Mouse (Mus musculus) hindbrain, postnatal 0 days (tissue): Measurements from ENCODE around the gene Gm20605. TPM values are rescaled to one million over a fixed set of nuclear protein-coding genes. Genes with fewer than 3 reads are reported as not detected.

Experiments
- ATAC-seq: fragments of 200-750 bp; cut with Nextera tagmentation; 2 replicates; pipeline ENCODE4 v1.8.0; 2017; ENCODE audit warnings: mild to moderate bottlenecking, moderate TSS enrichment, moderate library complexity
- DNase-seq: peaks from one replicate; pipeline ENCODE4 v3.0.0-alpha.2; 2015; ENCODE audit warnings: low spot score
- H3K27ac ChIP-seq: fragments of 300-500 bp; sonication (generic); 2 replicates; pipeline ENCODE4 v1.5.1; 2014; ENCODE audit warnings: mild to moderate bottlenecking
- H3K27me3 ChIP-seq: fragments of 300-500 bp; sonication (generic); 2 replicates; pipeline ENCODE4 v1.6.1; 2014; ENCODE audit warnings: low read length, mixed read lengths; ENCODE audit not compliant: insufficient read depth
- H3K36me3 ChIP-seq: fragments of 300-500 bp; sonication (generic); 2 replicates; pipeline ENCODE4 v1.6.1; 2014; ENCODE audit warnings: low read length, mixed read lengths; ENCODE audit not compliant: insufficient read depth
- H3K4me1 ChIP-seq: fragments of 300-500 bp; sonication (generic); 2 replicates; pipeline ENCODE4 v1.6.1; 2014; ENCODE audit warnings: antibody characterized with exemption, low read length, mixed read lengths; ENCODE audit not compliant: insufficient read depth
- H3K4me2 ChIP-seq: fragments of 300-500 bp; sonication (generic); 2 replicates; pipeline ENCODE4 v1.6.1; 2014; ENCODE audit warnings: low read depth, mild to moderate bottlenecking, low read length, moderate library complexity, mixed read lengths
- H3K4me3 ChIP-seq: fragments of 300-500 bp; sonication (generic); 2 replicates; pipeline ENCODE4 v1.5.1; 2014; ENCODE audit warnings: low read length
- H3K9ac ChIP-seq: fragments of 300-500 bp; sonication (generic); replicated peaks from 2 replicates; pipeline ENCODE4 v1.6.1; 2014; ENCODE audit warnings: mild to moderate bottlenecking, low read length, moderate library complexity, mixed read lengths
- H3K9me3 ChIP-seq: fragments of 300-500 bp; sonication (generic); 2 replicates; pipeline ENCODE4 v1.6.1; 2016; ENCODE audit warnings: low read length, mixed read lengths
- CTCF ChIP-seq: IDR thresholded peaks from 2 replicates; pipeline ENCODE4 v1.5.1; 2016; ENCODE audit warnings: antibody characterized with exemption, control low read depth, low read depth
- WGBS: fragments of 180-500 bp; shearing (Covaris S2); extraction: QIAGEN DNeasy Blood & Tissue Kit; methylation state at CpG from one replicate; pipeline ENCODE4 v1.1.7; 2014; 5-methylcytosine and 5-hydroxymethylcytosine counted together
- polyA plus RNA-seq: library from polyadenylated mRNA; unstranded; fragments of >200 nt; fragmentation: Nextera tagmentation; extraction: Ambion mirVana; gene quantifications from 2 replicates; pipeline ENCODE4 v1.2.1, GENCODE M21; 2015
- total RNA-seq: library from RNA; depleted of rRNA; stranded (reverse); fragments of >200 nt; gene quantifications from 2 replicates; pipeline ENCODE4 v1.2.3, GENCODE M21; 2014; rRNA removed

Gm20605 gene
- total and polyA plus RNA-seq, 2 experiments from 2014 or later, result 3.4 to 5.3 TPM

GRCm38 (mm10) chr5:137690531-137690930 lies 61.6 kb downstream of the Gm20605 start:
- H3K9ac ChIP-seq, result no peak overlapping the region
- H3K4me2 ChIP-seq, result no peak overlapping the region
- no peak overlapping the region for H3K27ac ChIP-seq
- no peaks in the 10 kb centered on the region for H3K27me3 ChIP-seq
- no peak for TF ChIP-seq CTCF
- ATAC-seq (no peak), DNase-seq (no peak)
- no peaks in the 10 kb centered on the region for H3K36me3 ChIP-seq
- H3K9me3 ChIP-seq, result no peaks in the 10 kb centered on the region
- H3K4me3 ChIP-seq, result no peak overlapping the region
- 62% methylated on average over 9 of the region's 9 CpGs for WGBS
- no peaks in the 10 kb centered on the region for H3K4me1 ChIP-seq

- DNase-seq (no peak), ATAC-seq (no peak)
- Histone ChIP-seq H3K9me3 (no peaks in the 10 kb centered on the region), H3K4me2 (no peak overlapping the region), H3K27me3 (no peaks in the 10 kb centered on the region), H3K4me1 (no peaks in the 10 kb centered on the region), H3K36me3 (no peaks in the 10 kb centered on the region), H3K9ac (no peak overlapping the region), H3K27ac (no peak overlapping the region), H3K4me3 (no peak overlapping the region)
- no peak for TF ChIP-seq CTCF
- 74% methylated on average over 1 of the region's 1 CpGs for WGBS
These were observed 62.9 kb downstream of the Gm20605 start for GRCm38 (mm10) chr5:137691881-137692280.

Other genes with a start within 250 kb of the Gm20605 start
- gene Zan, start 152.1 kb upstream of the Gm20605 start, total RNA-seq, result 0.43 and 1.6 TPM in 2 replicates
- gene Zan, start 152.1 kb upstream of the Gm20605 start, polyA plus RNA-seq, result 0.15 and 0.25 TPM in 2 replicates
- 62.1 and 83.5 TPM in 2 replicates for gene Pop7, start 126.7 kb upstream of the Gm20605 start, total RNA-seq
- 82.2 and 85.3 TPM in 2 replicates for gene Pop7, start 126.7 kb upstream of the Gm20605 start, polyA plus RNA-seq
- gene Gigyf1, start 110.6 kb upstream of the Gm20605 start, total RNA-seq, result 20.3 and 21.4 TPM in 2 replicates
- 15.1 and 16.2 TPM in 2 replicates for gene Gigyf1, start 110.6 kb upstream of the Gm20605 start, polyA plus RNA-seq
- not detected in 2 replicates for gene Epo, start 95.9 kb upstream of the Gm20605 start, total RNA-seq
- not detected in 2 replicates for gene Epo, start 95.9 kb upstream of the Gm20605 start, polyA plus RNA-seq
- 1,135 and 1,251 TPM in 2 replicates for gene Gnb2, start 95.7 kb upstream of the Gm20605 start, total RNA-seq
- gene Gnb2, start 95.7 kb upstream of the Gm20605 start, polyA plus RNA-seq, result 570 and 592 TPM in 2 replicates
- gene Actl6b, start 75.7 kb upstream of the Gm20605 start, total RNA-seq, result 192 and 253 TPM in 2 replicates
- 204 and 207 TPM in 2 replicates for gene Actl6b, start 75.7 kb upstream of the Gm20605 start, polyA plus RNA-seq
- gene Tfr2, start 59.3 kb upstream of the Gm20605 start, total RNA-seq, result 11.1 and 24.2 TPM in 2 replicates
- gene Tfr2, start 59.3 kb upstream of the Gm20605 start, polyA plus RNA-seq, result 13.5 and 13.7 TPM in 2 replicates
- 10.9 and 13.3 TPM in 2 replicates for gene Mospd3, start 28.1 kb upstream of the Gm20605 start, total RNA-seq
- 57.3 and 66.7 TPM in 2 replicates for gene Mospd3, start 28.1 kb upstream of the Gm20605 start, polyA plus RNA-seq
- gene Pcolce, start 15.4 kb upstream of the Gm20605 start, total RNA-seq, result 22.3 and 26.2 TPM in 2 replicates
- gene Pcolce, start 15.4 kb upstream of the Gm20605 start, polyA plus RNA-seq, result 21.5 and 22.0 TPM in 2 replicates
- 0.25 and 0.26 TPM in 2 replicates for gene Fbxo24, start 173 bp upstream of the Gm20605 start, total RNA-seq
- 0.18 TPM in 1 of 2 replicates, not detected in the other for gene Fbxo24, start 173 bp upstream of the Gm20605 start, polyA plus RNA-seq
- 9.6 and 10.4 TPM in 2 replicates for gene Lrch4, start 54 bp upstream of the Gm20605 start, total RNA-seq
- 12.3 and 14.6 TPM in 2 replicates for gene Lrch4, start 54 bp upstream of the Gm20605 start, polyA plus RNA-seq
- gene Sap25, start 12.2 kb downstream of the Gm20605 start, total RNA-seq, result 0.97 and 5.2 TPM in 2 replicates
- 2.9 and 3.7 TPM in 2 replicates for gene Sap25, start 12.2 kb downstream of the Gm20605 start, polyA plus RNA-seq
- gene Irs3, start 16.5 kb downstream of the Gm20605 start, total RNA-seq, result 0.40 and 1.4 TPM in 2 replicates
- gene Irs3, start 16.5 kb downstream of the Gm20605 start, polyA plus RNA-seq, result 0.36 and 0.39 TPM in 2 replicates
- gene Agfg2, start 55.6 kb downstream of the Gm20605 start, total RNA-seq, result 18.7 and 27.0 TPM in 2 replicates
- gene Agfg2, start 55.6 kb downstream of the Gm20605 start, polyA plus RNA-seq, result 16.4 and 17.5 TPM in 2 replicates
- 192 and 215 TPM in 2 replicates for gene Nyap1, start 112.4 kb downstream of the Gm20605 start, total RNA-seq
- 30.0 and 33.2 TPM in 2 replicates for gene Nyap1, start 112.4 kb downstream of the Gm20605 start, polyA plus RNA-seq
- gene Tsc22d4, start 116.6 kb downstream of the Gm20605 start, total RNA-seq, result 383 and 444 TPM in 2 replicates
- gene Tsc22d4, start 116.6 kb downstream of the Gm20605 start, polyA plus RNA-seq, result 251 and 270 TPM in 2 replicates
- 52.8 and 67.0 TPM in 2 replicates for gene Ppp1r35, start 149.7 kb downstream of the Gm20605 start, total RNA-seq
- gene Ppp1r35, start 149.7 kb downstream of the Gm20605 start, polyA plus RNA-seq, result 35.5 and 37.1 TPM in 2 replicates
- gene Mepce, start 158.5 kb downstream of the Gm20605 start, total RNA-seq, result 40.3 and 49.2 TPM in 2 replicates
- 16.8 and 17.1 TPM in 2 replicates for gene Mepce, start 158.5 kb downstream of the Gm20605 start, polyA plus RNA-seq
- gene Zcwpw1, start 158.6 kb downstream of the Gm20605 start, total RNA-seq, result 3.8 and 4.9 TPM in 2 replicates
- 11.4 TPM in 2 replicates for gene Zcwpw1, start 158.6 kb downstream of the Gm20605 start, polyA plus RNA-seq
- gene Pilra, start 207.1 kb downstream of the Gm20605 start, total RNA-seq, result 0.07 and 0.47 TPM in 2 replicates
- gene Pilra, start 207.1 kb downstream of the Gm20605 start, polyA plus RNA-seq, result 0.43 and 0.46 TPM in 2 replicates
- gene Pilrb1, start 228.9 kb downstream of the Gm20605 start, total RNA-seq, result not detected in 2 replicates
- not detected in 2 replicates for gene Pilrb1, start 228.9 kb downstream of the Gm20605 start, polyA plus RNA-seq
- gene Pilrb2, start 242.6 kb downstream of the Gm20605 start, total RNA-seq, result not detected in 2 replicates
- not detected in 2 replicates for gene Pilrb2, start 242.6 kb downstream of the Gm20605 start, polyA plus RNA-seq